Mouse (Mus musculus): ENCODE results near the gene Rab24.

Gene Rab24

DNA sequence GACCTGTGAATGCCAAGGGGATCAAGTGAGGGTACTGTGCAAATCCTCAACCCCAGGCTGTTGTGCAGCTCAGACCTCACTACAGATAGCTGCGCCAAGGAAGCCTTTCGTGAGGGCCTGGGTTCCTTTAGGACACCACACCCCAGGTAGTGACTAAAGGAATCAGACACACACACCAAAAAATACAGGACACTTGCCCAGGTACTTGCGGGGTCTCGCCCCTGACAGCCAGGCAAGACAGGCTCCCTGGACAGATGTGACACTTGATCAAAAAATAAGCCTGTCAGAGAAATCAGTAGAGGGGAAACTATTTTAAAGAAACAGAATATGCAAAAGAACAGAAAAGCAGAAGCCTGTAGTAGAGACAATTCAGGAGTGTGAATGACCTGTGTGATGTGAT, 6.9 kb upstream of the Rab24 start:
- DNase-seq = no peak

DNA sequence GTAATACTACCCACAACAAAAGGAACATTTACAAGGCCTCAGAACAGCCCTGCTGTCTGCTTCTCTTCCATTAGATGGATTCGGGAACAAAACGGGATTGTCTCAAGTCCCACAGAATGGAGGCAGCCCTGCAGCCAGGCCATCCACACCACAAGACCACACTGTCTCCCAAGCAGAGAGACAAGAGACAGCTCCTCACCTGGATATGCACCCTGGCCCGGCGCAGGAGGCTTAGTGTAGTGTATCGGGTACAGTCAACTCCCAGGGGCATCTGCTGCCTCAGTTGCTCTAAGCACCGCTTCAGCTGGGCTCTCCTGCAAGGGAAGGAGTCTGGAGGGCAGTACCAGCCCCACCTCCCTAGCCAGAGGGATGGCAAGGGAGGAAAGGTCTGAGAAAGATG, 6.4 kb upstream of the Rab24 start:
- DNase-seq = no peak

DNA sequence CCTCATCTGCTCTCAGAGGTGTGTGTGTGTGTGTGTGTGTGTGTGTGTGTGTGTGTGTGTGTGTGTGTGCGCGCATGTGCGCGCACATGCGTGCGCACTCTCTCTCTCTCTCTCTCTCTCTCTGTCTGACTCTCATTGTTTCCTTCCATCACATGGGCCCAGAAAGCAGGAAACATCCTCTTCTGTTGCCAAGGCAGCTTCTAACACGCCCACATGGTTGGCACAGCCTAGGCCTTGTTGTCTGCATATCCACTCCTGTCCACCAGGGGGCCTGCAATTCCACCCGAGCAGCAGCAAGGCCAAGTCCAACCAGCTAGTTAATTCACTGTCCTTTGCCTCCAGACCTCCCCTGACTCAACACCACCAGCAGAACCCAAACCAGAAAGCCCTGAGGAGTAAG, 5.9 kb upstream of the Rab24 start:
- peak; percentile 94 for DNase-seq

DNA sequence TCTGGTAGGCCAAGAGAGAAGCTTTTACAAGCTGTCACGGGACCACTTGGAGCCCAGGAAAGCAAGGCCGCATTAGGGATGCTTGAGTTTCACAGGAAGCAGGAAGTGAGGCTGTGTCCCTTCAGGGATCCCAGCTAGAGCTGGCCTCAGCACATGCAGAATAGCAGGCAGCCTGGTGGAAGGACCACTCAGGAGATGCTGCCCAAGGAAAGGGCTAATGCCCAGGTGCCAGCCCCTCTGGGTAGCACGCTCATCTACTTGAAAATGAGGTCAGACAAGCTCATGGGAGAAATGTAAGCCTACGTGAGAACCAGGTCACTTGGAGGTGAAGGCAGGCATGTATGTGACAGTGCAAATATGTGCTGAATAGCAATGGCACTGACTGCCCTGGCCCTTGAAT, 5.4 kb upstream of the Rab24 start:
- DNase-seq = no peak

- peak; percentile 47 for DNase-seq
These were observed 3.9 kb upstream of the Rab24 start for GRCm38 (mm10) chr13:55325596-55325995.

GRCm38 (mm10) chr13:55322130-55322825, 532 bp upstream of the Rab24 start:
- DNase-seq = peak; percentile 56

- DNase-seq = no peak
These were observed 1.7 kb downstream of the Rab24 start, which contains the start of gene Prelid1 for GRCm38 (mm10) chr13:55319931-55320533. Prelid1 (plus strand) TSS chr13:55320500.

DNA sequence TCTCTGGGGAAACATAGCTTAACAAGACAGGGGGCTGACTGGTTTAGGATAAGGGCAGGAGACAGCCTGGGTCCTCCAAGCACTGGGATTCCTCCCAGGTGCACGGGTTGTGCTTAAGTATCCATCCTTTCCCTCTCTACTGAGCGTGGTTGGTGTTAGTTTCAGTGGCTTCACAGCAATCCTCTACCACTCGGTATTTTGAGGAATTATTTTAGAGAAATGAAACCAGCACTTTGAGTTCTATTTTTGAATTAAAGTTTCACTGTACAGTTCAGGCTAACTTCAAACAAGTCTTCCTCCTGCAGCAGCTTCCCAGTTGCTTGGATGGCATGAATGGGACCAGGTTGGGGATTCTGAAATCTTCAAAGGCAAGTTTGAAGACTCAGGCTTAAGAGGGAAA, 3.4 kb downstream of the Rab24 start:
- no peak for DNase-seq

- no peak for DNase-seq
These were observed 6.8 kb downstream of the Rab24 start for GRCm38 (mm10) chr13:55314891-55315412.

DNA sequence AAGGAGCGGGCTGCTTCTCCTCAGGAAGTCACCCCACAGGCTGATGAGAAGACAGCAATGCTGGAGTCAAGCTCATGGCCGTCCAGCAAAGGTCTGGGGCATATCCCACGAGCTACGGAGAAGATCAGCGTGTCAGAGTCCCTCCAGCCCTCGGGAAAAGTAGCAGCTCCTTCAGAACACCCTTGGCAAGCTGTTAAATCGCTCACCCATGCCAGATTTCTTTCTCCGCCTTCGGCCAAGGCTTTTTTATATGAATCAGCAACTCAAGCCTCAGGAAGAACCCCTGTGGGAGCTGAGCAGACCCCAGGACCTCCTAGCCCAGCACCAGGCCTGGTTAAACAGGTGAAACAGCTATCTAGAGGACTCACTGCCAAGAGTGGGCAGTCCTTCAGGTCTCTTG, 8.7 kb downstream of the Rab24 start:
- no peak for DNase-seq

- DNase-seq = peak; percentile 81
These were observed 9.6 kb downstream of the Rab24 start for GRCm38 (mm10) chr13:55312028-55312630.

DNA sequence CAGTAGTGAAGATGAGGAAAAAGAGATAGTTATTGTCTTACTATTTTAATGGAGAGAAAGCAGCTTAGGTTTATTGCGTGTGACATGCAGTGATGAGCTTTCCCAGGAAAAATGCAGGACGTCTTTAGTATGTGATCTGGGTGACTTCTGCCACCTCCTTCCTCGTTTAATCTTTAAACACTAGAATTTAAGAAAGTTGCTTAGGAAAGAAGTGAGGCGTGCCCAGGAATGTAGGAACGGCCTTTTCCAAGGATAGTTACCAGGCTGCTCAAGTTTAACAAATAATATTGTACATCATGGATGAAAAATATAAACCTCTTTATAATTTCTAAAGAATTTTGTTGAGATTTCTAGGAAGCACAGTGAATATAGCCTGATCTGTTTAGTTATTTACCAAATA, 20.8 kb downstream of the Rab24 start:
- DNase-seq = no peak

DNA sequence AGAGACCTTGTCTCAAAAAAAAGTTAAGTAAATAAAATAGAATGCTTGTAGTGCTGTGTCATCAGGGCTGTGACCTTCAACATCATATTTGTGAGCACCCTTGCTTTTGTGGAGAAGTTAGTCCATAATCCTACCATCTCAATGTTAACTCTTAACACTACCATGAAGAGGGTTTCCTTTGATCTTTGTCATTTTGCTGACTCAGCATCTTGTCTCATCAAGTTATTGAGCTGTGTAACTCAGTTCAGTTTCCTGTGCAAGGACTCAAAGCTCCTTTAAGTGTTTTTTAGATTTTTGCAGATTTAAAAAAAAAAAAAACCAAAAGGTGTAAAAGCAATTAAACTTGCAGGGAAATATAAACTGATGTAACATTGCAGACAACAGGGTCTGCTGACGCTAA, 25.0 kb downstream of the Rab24 start:
- no peak for DNase-seq

DNA sequence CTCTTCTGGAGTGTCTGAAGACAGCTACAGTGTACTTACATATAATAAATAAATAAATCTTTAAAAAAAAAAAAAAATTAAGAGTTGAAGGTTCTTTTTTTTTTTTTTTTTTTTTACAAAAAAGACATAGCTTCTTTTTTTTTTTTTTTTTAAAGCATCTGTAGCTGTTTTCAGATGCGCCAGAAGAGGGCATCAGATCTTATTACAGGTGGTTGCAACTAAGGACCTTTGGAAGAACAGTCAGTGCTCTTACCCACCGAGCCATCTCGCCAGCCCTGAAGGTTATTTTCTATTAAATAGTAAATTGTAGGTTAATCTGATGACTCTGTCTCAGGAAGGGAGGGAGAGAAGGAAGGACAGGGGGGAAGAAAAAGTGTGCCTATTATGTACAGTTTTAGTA, 32.9 kb downstream of the Rab24 start:
- DNase-seq = no peak

GRCm38 (mm10) chr13:55277646-55278045, 44.1 kb downstream of the Rab24 start:
- no peak for DNase-seq

DNA sequence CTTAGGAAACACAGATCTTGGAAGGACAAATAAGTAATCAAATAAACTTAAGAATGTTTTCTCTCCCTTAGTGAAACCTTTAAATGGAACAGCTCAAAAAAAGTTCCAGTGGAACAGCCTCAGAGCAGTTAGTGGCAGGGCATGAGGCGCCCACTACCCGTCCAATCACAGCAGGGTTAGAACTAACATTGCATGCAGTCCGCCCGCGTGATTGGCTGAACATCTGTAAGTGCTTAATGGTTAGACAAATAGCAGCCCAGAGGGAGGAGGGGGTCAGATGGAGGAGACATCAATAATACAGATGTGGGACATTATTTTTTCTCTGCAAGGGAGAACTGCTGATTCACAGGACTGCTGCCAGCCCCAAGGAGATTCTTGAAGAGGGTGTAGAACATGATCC, 44.5 kb downstream of the Rab24 start:
- no peak for DNase-seq
